Mouse (Mus musculus): ENCODE data around the gene Nsun2.

DNA sequence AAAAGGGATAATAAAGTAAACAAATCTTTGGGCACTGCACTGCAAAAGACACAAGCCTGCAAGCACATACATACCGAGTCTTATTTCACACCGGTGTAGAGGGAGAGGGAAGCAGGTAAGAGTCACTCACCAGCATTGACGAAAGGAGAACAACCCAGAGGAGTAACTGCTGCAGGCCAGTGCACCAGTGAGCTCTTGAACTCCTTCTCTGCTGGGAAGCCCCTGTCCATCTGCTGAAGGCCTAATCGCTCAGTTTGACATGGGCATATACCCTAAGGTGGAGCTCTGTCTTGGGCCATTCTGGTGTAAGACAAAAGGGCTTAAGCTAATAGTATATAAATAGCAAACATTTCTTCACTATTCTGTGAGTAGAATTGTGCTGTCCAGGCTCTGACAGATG, 106.6 kb downstream of the Nsun2 start:
- TF ChIP-seq CTCF (IDR thresholded peaks at IDR 0.05; ENCODE audit: low read depth) (no peak), EP300 (IDR thresholded peaks at IDR 0.05; ENCODE audit: low read depth) (no peak)
